Mouse (Mus musculus) liver, adult (tissue): ENCODE data around the gene Dbr1.

Experiments
- GATA4 ChIP-seq: IDR thresholded peaks from 2 replicates; pipeline ENCODE4 v1.6.1; 2014; ENCODE audit warnings: mild to moderate bottlenecking, low read length; ENCODE audit not compliant: insufficient replicate concordance

The Dbr1 gene

DNA sequence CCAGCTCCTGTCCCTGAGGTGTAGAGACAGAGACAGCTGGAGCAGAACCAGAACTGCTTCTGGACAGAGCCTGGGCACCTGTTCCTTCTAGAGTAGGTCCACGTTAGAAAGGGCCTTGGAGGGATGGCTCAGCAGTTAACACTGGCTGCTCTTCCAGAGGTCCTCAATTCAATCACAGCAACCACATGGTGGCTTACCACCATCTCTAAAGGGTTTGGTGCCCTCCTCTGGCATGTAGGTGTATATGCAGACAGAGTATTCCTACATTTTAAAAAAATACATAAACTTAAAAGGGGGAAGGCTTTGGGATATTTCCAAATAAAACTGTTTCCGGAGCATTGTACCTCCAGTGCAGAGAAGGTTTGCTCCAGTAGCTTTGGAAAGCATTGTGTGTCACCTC lies 5.1 kb downstream of the Dbr1 start:
- TF ChIP-seq GATA4: no peak

DNA sequence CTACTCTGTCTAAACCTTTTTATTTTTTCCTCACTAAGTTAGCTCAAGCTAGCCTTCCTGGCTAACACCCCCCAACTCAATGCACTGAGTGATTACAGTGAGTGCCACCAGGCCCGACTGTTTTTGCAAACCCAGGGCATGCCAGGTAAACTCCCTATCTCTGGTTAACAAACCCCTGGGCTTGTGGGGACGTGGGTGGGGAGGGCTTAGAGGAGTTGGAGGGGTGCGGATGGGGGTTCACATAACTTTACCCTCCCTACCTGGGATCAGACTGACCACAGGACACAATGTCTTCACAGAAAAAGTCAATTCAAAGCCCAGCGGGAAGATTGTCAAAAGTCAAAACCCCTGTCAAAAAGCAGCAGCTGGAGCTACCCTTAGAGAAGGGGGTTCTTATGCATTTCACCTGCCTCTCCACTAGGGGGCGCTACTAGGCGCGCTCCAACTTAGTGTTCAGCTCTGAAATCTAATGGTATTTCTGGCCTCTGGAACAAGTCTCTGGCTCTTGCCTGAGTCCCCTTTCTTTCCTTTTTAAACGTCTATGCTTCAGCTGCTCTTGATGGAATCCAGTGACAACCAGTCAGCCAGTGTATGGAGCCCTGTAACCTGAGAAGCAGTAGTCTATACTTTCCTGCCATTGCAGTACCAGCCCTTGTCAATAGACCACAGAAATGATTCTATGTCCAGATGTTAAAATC lies 12.1 kb downstream of the Dbr1 start:
- TF ChIP-seq GATA4: no peak

DNA sequence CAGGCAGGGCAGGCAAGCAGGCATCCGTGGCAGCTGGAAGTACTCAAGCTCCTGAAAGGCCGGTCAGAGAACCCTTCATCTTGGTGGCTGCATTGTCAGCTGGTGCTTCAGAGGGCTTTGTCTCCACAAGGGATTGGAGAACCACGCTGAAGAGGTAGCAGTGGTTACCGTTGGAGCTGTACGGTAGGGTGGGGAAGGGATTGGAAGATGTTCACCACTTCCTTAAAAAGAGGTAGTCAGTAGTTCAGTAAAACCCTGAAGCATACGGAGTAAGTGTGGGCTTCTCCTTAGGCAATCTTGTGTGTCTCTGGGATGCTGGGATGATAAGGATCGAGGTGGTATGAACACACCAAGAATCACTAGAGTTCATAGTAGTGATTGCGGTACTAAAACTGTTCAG lies 15.5 kb downstream of the Dbr1 start:
- TF ChIP-seq GATA4: no peak

DNA sequence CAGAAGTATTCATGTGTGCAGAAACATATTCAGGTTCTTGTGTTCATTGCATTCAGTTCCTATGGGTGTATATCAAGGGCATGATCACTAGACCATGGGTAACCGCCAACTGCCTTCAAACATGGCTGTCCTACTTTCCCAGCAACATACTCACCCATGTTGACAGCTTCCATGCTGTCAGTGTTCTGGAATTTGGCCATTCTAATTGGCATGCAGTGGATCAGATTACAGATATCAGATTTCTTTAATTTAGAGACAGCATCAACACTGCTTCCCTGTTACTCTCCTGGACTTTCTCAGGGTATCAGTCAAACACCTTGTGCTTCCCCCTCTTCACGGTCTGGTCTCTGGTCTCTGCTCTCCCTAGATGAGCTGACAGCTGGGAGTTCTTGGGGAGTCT lies 28.0 kb downstream of the Dbr1 start:
- no peak for TF ChIP-seq GATA4

DNA sequence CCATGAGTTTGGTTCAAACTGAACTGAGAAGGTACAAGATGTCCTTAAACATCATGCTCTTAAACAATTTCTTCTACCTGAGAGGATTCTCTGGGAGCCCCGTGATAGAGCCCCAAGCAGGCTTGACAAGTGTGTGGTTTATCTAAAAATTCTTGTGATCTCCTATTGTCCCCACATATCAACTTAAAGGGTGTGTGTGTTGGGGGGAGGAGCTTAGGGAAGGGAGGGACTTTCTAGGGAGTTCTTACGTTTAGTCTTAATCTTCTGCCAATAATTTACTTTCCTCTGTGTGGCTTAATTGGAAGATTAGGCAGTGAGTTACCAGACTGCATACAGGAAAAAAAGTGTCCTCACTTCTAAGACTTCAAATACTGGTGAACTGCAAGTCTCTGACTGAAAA lies 36.6 kb downstream of the Dbr1 start, which contains the start of gene A4gnt:
A4gnt (plus strand) TSS at position 301 of the 400 bp plus-strand sequence.
- no peak for TF ChIP-seq GATA4

DNA sequence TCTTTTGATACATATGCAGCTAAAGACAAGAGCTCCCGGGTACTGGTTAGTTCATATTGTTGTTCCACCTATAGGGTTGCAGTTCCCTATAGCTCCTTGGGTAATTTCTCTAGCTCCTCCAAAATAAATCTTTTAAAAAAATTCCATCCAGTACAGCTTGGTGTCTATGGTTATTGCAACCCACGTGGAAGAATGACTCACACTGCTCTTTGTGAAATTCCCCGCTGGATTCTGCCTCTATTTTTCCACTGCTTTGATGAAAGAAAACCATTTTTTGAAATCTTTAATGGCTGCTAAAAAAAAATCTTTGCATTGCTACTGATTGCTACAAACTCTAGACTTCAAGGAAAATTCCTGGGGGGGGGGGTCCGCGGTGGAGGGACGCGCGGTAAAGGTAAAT lies 44.1 kb downstream of the Dbr1 start:
- TF ChIP-seq GATA4: no peak

DNA sequence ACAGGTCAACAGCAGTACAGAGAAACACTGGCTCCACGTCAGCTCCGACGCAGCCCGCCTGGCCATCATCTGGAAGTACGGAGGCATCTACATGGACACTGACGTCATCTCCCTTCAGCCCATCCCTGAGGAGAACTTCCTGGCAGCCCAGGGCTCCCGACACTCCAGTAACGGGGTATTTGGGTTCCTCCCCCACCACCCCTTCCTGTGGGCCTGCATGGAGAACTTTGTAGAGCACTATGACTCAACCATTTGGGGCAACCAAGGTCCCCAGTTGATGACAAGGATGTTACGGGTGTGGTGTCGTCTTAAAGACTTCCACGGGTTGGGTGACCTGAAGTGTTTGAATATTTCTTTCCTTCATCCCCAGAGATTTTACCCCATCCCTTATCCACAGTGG lies 44.6 kb downstream of the Dbr1 start:
- no peak for TF ChIP-seq GATA4

DNA sequence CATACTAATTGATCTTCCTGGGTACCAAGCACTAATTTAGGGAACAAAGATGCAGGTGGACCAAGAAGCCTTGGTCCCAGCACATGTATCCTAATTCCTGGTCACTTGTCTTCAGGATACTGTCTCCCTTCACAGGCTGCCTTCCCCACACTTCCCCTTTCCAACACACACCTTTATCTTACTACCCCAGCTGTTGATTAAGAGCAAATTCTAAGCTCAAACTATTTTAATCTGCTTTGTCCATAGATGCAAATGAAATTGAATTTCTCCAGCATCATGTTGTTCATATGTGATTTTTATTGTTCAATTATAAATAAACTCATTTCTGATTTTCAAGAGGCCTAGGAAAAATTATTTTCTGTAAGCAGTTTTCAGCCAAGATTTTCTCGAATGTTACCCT lies 46.4 kb downstream of the Dbr1 start:
- no peak for TF ChIP-seq GATA4

DNA sequence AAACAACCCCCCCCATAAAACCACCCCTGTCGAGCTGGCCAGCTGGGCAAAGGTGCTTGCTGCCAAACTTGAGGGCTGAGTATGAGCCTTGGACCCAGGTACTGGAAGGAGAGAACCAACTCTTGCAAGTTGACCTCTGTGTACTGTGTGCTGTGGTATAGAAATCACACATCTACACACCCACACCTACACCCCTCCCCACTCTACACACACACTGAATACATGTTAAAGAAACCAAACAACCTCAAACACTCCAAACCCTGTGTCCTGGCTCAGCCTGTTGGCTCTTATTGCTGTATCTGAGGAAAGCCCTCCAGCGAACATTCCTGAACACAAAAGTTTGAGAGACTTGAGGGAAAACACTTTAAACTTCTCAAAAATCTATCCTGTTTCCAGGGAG lies 47.4 kb downstream of the Dbr1 start:
- no peak for TF ChIP-seq GATA4

DNA sequence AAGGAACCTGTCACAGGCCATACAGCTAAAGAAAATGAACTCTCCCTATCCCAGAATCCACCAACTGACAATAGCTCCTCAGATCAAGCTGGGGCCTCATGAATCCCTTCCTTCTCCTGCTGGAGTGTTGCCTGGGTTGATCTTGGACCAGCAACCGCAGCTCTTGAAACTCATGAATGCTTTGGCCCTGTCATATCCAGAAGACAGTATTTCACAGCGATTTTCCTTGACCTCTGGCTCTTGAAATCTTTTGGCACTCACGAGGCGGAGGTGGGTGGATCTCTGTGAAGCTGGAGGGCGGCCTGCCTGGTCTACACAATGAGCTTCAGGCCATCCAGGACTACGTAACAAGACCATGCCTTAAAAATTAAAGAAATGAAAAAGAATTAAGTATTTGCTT lies 48.5 kb downstream of the Dbr1 start:
- no peak for TF ChIP-seq GATA4

DNA sequence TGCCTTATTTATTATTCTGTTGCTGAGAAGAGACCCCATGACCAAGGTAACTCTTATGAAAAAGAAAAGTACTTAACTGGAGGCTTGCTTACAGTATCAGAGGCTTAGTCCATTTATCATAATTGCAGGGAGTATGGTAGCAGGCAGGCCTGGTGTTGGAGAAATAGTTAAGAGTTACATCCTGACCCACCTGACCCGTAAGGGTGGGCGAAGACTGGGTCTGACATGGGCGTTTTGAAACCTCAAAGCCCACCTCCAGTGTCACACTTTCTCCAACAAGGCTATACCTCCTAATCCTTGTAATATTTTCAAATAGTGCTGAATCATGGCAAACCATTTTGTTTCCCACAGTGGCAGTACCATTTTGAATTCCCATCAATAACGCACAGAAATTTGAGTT lies 53.0 kb downstream of the Dbr1 start:
- no peak for TF ChIP-seq GATA4

DNA sequence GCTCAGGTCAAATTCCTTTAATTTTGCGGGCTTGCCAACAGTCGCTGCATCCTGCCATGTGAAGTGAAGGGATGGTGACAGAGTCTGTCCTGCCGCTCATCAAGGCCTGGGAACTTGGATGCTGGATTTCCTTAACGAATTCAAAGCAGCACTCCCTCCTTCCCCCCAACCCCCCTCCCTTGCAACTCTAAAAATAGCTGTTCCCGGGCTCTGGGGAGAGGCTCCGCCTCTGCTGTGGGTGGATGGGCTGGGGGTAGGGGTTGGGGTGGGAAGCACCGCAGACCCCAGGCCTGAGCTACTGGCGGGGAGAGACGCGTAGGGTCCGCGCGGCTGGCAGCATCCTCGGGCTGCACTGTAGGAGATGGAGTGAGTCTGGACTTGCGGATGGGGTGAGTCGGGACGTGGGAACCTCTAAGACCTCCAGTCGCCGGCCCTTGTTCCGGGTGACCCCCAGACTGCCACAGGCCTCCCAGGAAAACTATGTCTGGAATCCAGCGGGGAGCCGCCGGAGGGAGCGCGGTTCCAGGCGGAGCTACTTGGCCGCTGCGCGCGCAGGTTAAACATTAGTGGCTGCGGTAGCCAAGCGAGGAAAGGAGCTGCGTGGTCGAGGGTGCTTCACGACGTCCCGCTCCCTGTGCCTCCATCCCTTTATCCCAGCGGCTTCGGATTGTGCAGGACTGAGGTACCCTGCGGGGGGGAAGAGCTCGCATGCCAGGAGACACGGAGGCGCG lies 53.8 kb downstream of the Dbr1 start, which contains the start of gene Dzip1l:
Dzip1l (plus strand) TSS at position 216 of the 731 bp plus-strand sequence.
- TF ChIP-seq GATA4: no peak

DNA sequence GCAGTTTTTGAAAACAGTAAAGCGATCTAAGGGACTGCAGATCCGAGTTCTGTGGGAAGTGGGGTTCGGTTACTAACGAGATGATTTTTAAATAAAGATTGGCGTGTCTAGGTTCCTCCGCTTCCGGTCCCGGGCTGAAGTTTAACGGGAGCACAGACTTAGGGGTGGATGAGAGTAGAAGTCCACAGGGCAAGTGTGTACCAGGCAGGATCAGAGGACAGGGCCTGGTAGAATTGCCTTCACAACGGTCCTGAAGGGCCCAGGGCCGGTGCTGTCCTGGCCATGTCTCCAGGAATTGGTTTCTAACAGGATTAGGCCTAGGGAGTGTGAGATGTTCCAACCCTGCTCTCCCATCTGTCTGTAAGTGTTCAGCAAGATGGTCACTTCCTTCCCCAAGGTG lies 54.5 kb downstream of the Dbr1 start:
- TF ChIP-seq GATA4: no peak

DNA sequence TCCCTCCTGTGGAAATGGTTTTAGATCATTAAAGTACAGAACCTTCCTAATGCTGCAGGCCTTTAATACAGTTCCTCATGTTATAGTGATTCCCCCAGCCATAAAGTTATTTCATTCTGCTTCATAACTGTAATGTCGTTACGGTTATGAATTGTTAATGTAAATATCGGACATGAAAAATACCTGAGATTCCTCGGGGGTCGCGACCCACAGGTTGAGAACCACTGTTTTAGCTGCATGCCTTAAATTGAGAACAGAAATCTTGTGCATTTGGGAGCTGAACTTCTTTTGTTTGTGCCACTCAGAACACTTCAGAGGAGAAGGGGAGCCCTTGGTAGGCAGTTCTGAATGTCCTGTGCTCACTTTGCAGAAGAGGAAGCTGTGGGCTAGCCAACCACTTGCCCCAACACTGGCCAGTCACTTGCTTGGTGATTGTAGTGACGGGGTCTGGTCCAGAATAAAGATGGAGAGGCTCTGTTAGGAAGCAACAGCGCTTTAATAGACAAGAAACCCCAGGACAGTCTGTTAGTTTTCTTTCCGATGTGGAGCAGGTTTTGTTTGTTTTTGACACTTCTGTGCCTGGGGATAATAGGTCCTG lies 55.0 kb downstream of the Dbr1 start:
- TF ChIP-seq GATA4: no peak

DNA sequence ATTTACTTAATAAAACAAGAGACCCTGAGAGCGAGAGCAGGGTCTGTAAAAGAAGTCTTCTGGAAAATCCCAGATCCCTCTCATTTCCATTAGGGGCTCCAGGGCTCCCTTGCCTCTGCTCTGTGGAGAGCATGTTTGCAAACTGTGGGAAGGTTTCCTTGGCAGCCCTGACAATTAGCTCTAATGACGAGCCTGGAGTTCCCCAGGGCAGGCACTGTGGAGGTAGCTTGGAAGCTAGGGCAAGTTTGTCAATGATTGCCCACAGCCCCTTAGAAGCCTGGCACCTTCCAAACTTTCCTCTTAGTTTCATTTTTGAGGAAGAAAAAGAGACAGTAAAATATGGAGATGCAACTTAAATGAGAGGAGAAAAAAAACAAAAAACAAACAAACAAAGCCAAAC lies 56.2 kb downstream of the Dbr1 start:
- no peak for TF ChIP-seq GATA4

DNA sequence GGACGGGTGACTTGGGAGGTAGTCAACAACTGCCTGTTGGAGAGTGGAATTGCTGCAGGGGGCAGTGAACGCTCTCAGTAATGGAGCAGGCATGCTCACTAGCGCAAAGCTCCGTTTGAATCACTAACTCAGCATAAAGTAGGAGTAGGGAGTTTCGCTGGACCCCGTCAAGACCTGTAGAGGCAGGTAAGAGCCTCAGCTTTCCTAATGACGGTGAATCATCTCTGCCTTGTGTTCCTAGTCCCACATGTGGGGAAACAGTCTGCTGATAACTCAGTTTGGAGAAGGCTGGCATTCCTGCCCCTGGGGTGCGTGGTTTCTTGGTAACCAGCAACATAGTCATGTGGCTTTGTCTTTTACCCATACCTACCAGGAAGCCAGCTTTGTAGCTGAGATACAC lies 56.7 kb downstream of the Dbr1 start:
- no peak for TF ChIP-seq GATA4
